Mouse (Mus musculus) frontal cortex, postnatal 14 days (tissue): ENCODE data around the gene Pf4.
"Not testable (repeated sequence)": the region's sequence is repeated elsewhere in the genome, so short reads cannot be mapped to it uniquely, and the experiment has no call there.

Source experiments
- DNase-seq, 2 experiments: peaks; one replicate each; pipeline ENCODE4 v3.0.0; 2022; ENCODE audit warnings: low spot score in 2 of 2

Gene Pf4

DNA sequence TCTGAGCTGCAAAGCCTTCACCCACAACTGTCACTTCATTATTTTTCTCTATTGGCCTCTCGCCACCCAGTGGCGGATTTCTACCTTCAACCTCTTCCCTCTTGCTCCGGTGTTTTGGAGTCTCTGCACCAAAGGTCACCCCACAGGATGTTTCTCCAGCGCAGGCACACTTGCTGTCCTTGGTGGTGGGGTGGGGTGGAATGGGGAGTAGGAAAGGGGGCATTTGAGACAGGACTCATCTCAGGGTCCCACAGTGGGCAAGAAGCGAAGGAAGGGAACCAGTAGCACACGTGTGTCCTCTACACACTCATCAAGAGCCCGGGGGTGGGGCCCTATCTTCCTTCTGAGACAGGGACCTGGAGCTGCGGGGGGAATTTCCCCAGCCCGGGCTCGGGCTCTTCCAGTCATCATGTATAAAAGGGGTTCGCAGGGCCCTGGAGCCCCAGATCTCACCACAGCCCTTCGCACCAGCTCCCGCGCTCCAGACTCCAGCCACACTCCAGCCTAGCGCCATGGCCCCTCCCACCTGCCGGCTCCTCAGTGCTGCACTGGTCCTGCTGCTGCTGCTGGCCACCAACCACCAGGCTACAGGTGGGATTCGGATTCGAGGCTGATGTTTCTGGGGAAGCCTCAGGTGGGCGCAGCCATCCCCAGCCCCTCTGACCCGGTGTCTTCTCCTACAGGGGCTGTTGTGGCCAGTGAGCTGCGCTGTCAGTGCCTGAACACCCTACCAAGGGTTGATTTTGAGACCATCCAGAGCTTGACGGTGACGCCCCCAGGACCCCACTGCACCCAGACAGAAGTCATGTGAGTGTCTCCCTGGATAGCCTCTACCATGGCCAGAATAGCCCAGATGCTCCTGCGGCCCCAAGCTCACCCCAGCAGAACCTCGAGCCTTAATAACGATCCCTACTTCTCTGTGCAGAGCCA is 13.7 kb downstream of the Pf4 start, which contains the start of gene Cxcl3:
Gene Cxcl3 (plus strand): TSS at position 445 of the 930 bp plus-strand sequence.
- DNase-seq = no peak

GRCm38 (mm10) chr5:90788114-90788513 is 15.9 kb downstream of the Pf4 start:
- DNase-seq = no peak

GRCm38 (mm10) chr5:90789306-90790073 is 17.3 kb downstream of the Pf4 start:
- no peak for DNase-seq

GRCm38 (mm10) chr5:90790074-90790502 is 17.9 kb downstream of the Pf4 start:
- DNase-seq = no peak

- DNase-seq = no peak
Measured at GRCm38 (mm10) chr5:90794195-90794625, 22.0 kb downstream of the Pf4 start, which contains the start of gene Cxcl15. TSS of gene Cxcl15 (plus strand) at chr5:90794534.

GRCm38 (mm10) chr5:90795392-90795791 is 23.2 kb downstream of the Pf4 start:
- DNase-seq = not testable (repeated sequence)

- DNase-seq = no peak
Measured at GRCm38 (mm10) chr5:90804574-90804973, 32.3 kb downstream of the Pf4 start.

GRCm38 (mm10) chr5:90806050-90806449 is 33.8 kb downstream of the Pf4 start:
- DNase-seq = no peak

DNA sequence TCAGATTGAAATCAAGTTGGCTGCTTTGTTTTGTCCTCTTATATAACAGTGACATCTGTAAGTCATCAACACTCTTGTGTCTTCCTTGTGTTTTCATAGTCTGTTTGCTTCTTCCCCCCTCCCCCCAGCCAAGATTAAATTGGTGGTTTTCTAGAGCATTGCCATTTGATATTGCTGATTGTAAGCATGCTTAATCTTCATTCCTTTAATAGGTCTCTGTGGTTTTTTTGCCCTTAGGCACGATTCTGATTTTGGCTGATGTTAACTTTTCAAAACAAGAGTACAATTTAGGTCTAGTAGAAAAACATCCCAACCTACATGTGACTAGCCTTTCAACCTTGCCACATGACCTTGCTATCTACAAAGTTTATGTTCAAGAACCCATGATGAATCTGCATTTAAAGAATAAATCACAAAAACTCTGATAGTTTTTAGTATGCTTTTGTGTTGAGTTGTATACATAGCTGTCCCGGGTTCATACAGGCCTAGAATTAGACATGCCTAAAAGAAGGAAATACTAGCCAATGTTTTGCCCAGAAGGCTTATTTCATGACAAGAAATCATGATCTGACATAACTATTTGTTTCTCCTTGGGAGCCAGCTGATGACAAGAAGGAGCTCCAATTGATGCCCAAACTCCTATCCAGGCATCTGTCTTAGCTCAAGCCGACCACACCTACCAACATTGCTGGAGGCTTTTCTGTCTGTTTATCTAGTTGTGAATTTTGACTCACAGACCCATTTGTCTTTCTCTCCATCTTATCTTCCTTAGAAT is 35.1 kb downstream of the Pf4 start:
- DNase-seq = no peak

GRCm38 (mm10) chr5:90819756-90820155 is 47.5 kb downstream of the Pf4 start:
- DNase-seq = no peak
